Mouse (Mus musculus) adrenal gland (tissue): ENCODE results near the gene Kcna3.

ENCODE experiments used
- intact Hi-C: fragments of 180-260 bp; cut with DNase I; formaldehyde crosslinking; loops from one replicate; pipeline ENCODE4 v1.15.1; 2025

Gene Kcna3

GRCm38 (mm10) chr3:107062771-107063170 is 26.8 kb downstream of the Kcna3 start:
- intact Hi-C loops, result no loop called here

- intact Hi-C loops, result no loop called here
Observed at GRCm38 (mm10) chr3:107065510-107066095, 29.6 kb downstream of the Kcna3 start.

- intact Hi-C loops, result no loop called here
Observed at GRCm38 (mm10) chr3:107066165-107066850, 30.3 kb downstream of the Kcna3 start.

GRCm38 (mm10) chr3:107067245-107067644 is 31.3 kb downstream of the Kcna3 start:
- intact Hi-C loops, result no loop called here

- intact Hi-C loops, result no loop called here
Observed at GRCm38 (mm10) chr3:107073863-107074262, 37.9 kb downstream of the Kcna3 start.

GRCm38 (mm10) chr3:107075705-107076104 is 39.7 kb downstream of the Kcna3 start:
- intact Hi-C loops, result no loop called here

GRCm38 (mm10) chr3:107076658-107077057 is 40.7 kb downstream of the Kcna3 start:
- intact Hi-C loops, result no loop called here

- intact Hi-C loops, result no loop called here
Observed at GRCm38 (mm10) chr3:107077101-107077500, 41.1 kb downstream of the Kcna3 start.

- intact Hi-C loops, result loop anchor here (2.0 kb wide), 1 partner anchor 178 kb away; no protein-coding TSS in a partner anchor
Observed at GRCm38 (mm10) chr3:107080803-107081202, 44.8 kb downstream of the Kcna3 start.

GRCm38 (mm10) chr3:107081227-107081626 is 45.3 kb downstream of the Kcna3 start:
- intact Hi-C loops, result loop anchor here (2.0 kb wide), 1 partner anchor 178 kb away; no protein-coding TSS in a partner anchor

GRCm38 (mm10) chr3:107084586-107084985 is 48.6 kb downstream of the Kcna3 start:
- intact Hi-C loops, result no loop called here

- intact Hi-C loops, result no loop called here
Observed at GRCm38 (mm10) chr3:107087410-107087809, 51.4 kb downstream of the Kcna3 start.
